Mouse (Mus musculus) heart, adult 2 months (tissue): ENCODE data around the gene Tinf2.

Experiments
- CTCF ChIP-seq: fragments of 200-600 bp; IDR thresholded peaks from 2 replicates; pipeline ENCODE4 v1.8.1; 2022; ENCODE audit warnings: antibody characterized with exemption, mild to moderate bottlenecking, moderate library complexity
- EP300 ChIP-seq: fragments of 200-500 bp; IDR thresholded peaks from 2 replicates; pipeline ENCODE4 v1.6.1; 2011; ENCODE audit warnings: low read depth, low read length, control low read depth; ENCODE audit not compliant: insufficient read depth
- POLR2A ChIP-seq: fragments of 200-500 bp; IDR thresholded peaks from 2 replicates; pipeline ENCODE4 v1.6.1; 2011; ENCODE audit warnings: mild to moderate bottlenecking, low read depth, low read length, control low read depth; ENCODE audit not compliant: insufficient read depth

GRCm38 (mm10) chr14:55730531-55731032 lies 49.0 kb upstream of the Tinf2 start:
- TF ChIP-seq POLR2A (no peak), CTCF (no peak), EP300 (no peak)
